Mouse (Mus musculus): ENCODE data around the gene Sacs. TPM values are rescaled to one million over a fixed set of nuclear protein-coding genes. Genes with fewer than 3 reads are reported as not detected.

Sacs gene
- polyA plus RNA-seq, 1 experiment = 13.3 TPM

- Histone ChIP-seq H3K9ac (ENCODE audit: low read depth, poor library complexity, severe bottlenecking) (no peak overlapping the region), H3K27ac (ENCODE audit: insufficient read depth, low read length) (no peak overlapping the region), H3K27me3 (ENCODE audit: control insufficient read depth, insufficient read depth, low read length, poor library complexity, severe bottlenecking) (no peaks in the 10 kb centered on the region), H3K4me1 (ENCODE audit: control insufficient read depth, insufficient read depth, low read length) (no peaks in the 10 kb centered on the region), H3K9me3 (replicated peaks; ENCODE audit: control insufficient read depth, insufficient read depth, low read length, poor library complexity, severe bottlenecking) (no peaks in the 10 kb centered on the region), H3K36me3 (ENCODE audit: control insufficient read depth, insufficient read depth, low read length, poor library complexity, severe bottlenecking) (no peaks in the 10 kb centered on the region), H3K4me3 (ENCODE audit: low read depth, low read length) (no peak overlapping the region)
- no peak for TF ChIP-seq CTCF (IDR thresholded peaks at IDR 0.05; ENCODE audit: low read depth, low read length)
Observed at GRCm38 (mm10) chr14:61224387-61225077, 86.3 kb downstream of the Sacs start.

GRCm38 (mm10) chr14:61226151-61226550 is 87.9 kb downstream of the Sacs start:
- H3K36me3 ChIP-seq (ENCODE audit: control insufficient read depth, insufficient read depth, low read length, poor library complexity, severe bottlenecking) = no peaks in the 10 kb centered on the region
- H3K4me1 ChIP-seq (ENCODE audit: control insufficient read depth, insufficient read depth, low read length) = no peaks in the 10 kb centered on the region
- H3K4me3 ChIP-seq (ENCODE audit: low read depth, low read length) = no peak overlapping the region
- TF ChIP-seq EP300 (IDR thresholded peaks at IDR 0.05; ENCODE audit: insufficient read depth, low read depth, low read length) (no peak), POLR2A (IDR thresholded peaks at IDR 0.05; ENCODE audit: insufficient read depth, low read length) (no peak), CTCF (IDR thresholded peaks at IDR 0.05; ENCODE audit: low read depth, low read length) (no peak)
- H3K9me3 ChIP-seq (replicated peaks; ENCODE audit: control insufficient read depth, insufficient read depth, low read length, poor library complexity, severe bottlenecking) = no peaks in the 10 kb centered on the region
- no peak overlapping the region for H3K27ac ChIP-seq (ENCODE audit: insufficient read depth, low read length)
- no peaks in the 10 kb centered on the region for H3K27me3 ChIP-seq (ENCODE audit: control insufficient read depth, insufficient read depth, low read length, poor library complexity, severe bottlenecking)
- no peak overlapping the region for H3K9ac ChIP-seq (ENCODE audit: low read depth, poor library complexity, severe bottlenecking)

GRCm38 (mm10) chr14:61229763-61230162 is 91.5 kb downstream of the Sacs start:
- Histone ChIP-seq H3K27me3 (ENCODE audit: control insufficient read depth, insufficient read depth, low read length, poor library complexity, severe bottlenecking) (no peaks in the 10 kb centered on the region), H3K9ac (ENCODE audit: low read depth, poor library complexity, severe bottlenecking) (no peak overlapping the region), H3K9me3 (replicated peaks; ENCODE audit: control insufficient read depth, insufficient read depth, low read length, poor library complexity, severe bottlenecking) (no peaks in the 10 kb centered on the region), H3K27ac (ENCODE audit: insufficient read depth, low read length) (no peak overlapping the region), H3K4me1 (ENCODE audit: control insufficient read depth, insufficient read depth, low read length) (no peaks in the 10 kb centered on the region), H3K36me3 (ENCODE audit: control insufficient read depth, insufficient read depth, low read length, poor library complexity, severe bottlenecking) (no peaks in the 10 kb centered on the region), H3K4me3 (ENCODE audit: low read depth, low read length) (no peak overlapping the region)
- TF ChIP-seq CTCF (IDR thresholded peaks at IDR 0.05; ENCODE audit: low read depth, low read length) (no peak), POLR2A (IDR thresholded peaks at IDR 0.05; ENCODE audit: insufficient read depth, low read length) (no peak), EP300 (IDR thresholded peaks at IDR 0.05; ENCODE audit: insufficient read depth, low read depth, low read length) (no peak)

- H3K4me1 ChIP-seq (ENCODE audit: control insufficient read depth, insufficient read depth, low read length) = no peaks in the 10 kb centered on the region
- TF ChIP-seq EP300 (IDR thresholded peaks at IDR 0.05; ENCODE audit: insufficient read depth, low read depth, low read length) (no peak), CTCF (IDR thresholded peaks at IDR 0.05; ENCODE audit: low read depth, low read length) (no peak)
- H3K27ac ChIP-seq (ENCODE audit: insufficient read depth, low read length) = no peak overlapping the region
- H3K9ac ChIP-seq (ENCODE audit: low read depth, poor library complexity, severe bottlenecking) = no peak overlapping the region
- no peaks in the 10 kb centered on the region for H3K9me3 ChIP-seq (replicated peaks; ENCODE audit: control insufficient read depth, insufficient read depth, low read length, poor library complexity, severe bottlenecking)
- no peaks in the 10 kb centered on the region for H3K27me3 ChIP-seq (ENCODE audit: control insufficient read depth, insufficient read depth, low read length, poor library complexity, severe bottlenecking)
- H3K36me3 ChIP-seq (ENCODE audit: control insufficient read depth, insufficient read depth, low read length, poor library complexity, severe bottlenecking) = no peaks in the 10 kb centered on the region
- no peak overlapping the region for H3K4me3 ChIP-seq (ENCODE audit: low read depth, low read length)
Observed at GRCm38 (mm10) chr14:61230179-61230578, 91.9 kb downstream of the Sacs start.

- no peak overlapping the region for H3K4me3 ChIP-seq (ENCODE audit: low read depth, low read length)
- no peaks in the 10 kb centered on the region for H3K27me3 ChIP-seq (ENCODE audit: control insufficient read depth, insufficient read depth, low read length, poor library complexity, severe bottlenecking)
- TF ChIP-seq POLR2A (IDR thresholded peaks at IDR 0.05; ENCODE audit: insufficient read depth, low read length) (no peak), EP300 (IDR thresholded peaks at IDR 0.05; ENCODE audit: insufficient read depth, low read depth, low read length) (no peak), CTCF (IDR thresholded peaks at IDR 0.05; ENCODE audit: low read depth, low read length) (no peak)
- no peaks in the 10 kb centered on the region for H3K36me3 ChIP-seq (ENCODE audit: control insufficient read depth, insufficient read depth, low read length, poor library complexity, severe bottlenecking)
- H3K9ac ChIP-seq (ENCODE audit: low read depth, poor library complexity, severe bottlenecking) = no peak overlapping the region
- no peaks in the 10 kb centered on the region for H3K4me1 ChIP-seq (ENCODE audit: control insufficient read depth, insufficient read depth, low read length)
- no peaks in the 10 kb centered on the region for H3K9me3 ChIP-seq (replicated peaks; ENCODE audit: control insufficient read depth, insufficient read depth, low read length, poor library complexity, severe bottlenecking)
- no peak overlapping the region for H3K27ac ChIP-seq (ENCODE audit: insufficient read depth, low read length)
Observed at GRCm38 (mm10) chr14:61232016-61232568, 93.8 kb downstream of the Sacs start.

- no peak overlapping the region for H3K27ac ChIP-seq (ENCODE audit: insufficient read depth, low read length)
- H3K9me3 ChIP-seq (replicated peaks; ENCODE audit: control insufficient read depth, insufficient read depth, low read length, poor library complexity, severe bottlenecking) = no peaks in the 10 kb centered on the region
- no peak overlapping the region for H3K9ac ChIP-seq (ENCODE audit: low read depth, poor library complexity, severe bottlenecking)
- H3K36me3 ChIP-seq (ENCODE audit: control insufficient read depth, insufficient read depth, low read length, poor library complexity, severe bottlenecking) = no peaks in the 10 kb centered on the region
- H3K27me3 ChIP-seq (ENCODE audit: control insufficient read depth, insufficient read depth, low read length, poor library complexity, severe bottlenecking) = no peaks in the 10 kb centered on the region
- peaks cover 2% of the 10 kb centered on the region for H3K4me1 ChIP-seq (ENCODE audit: control insufficient read depth, insufficient read depth, low read length)
- no peak for TF ChIP-seq POLR2A (IDR thresholded peaks at IDR 0.05; ENCODE audit: insufficient read depth, low read length)
- TF ChIP-seq CTCF (IDR thresholded peaks at IDR 0.05; ENCODE audit: low read depth, low read length) = no peak
- no peak for TF ChIP-seq EP300 (IDR thresholded peaks at IDR 0.05; ENCODE audit: insufficient read depth, low read depth, low read length)
- no peak overlapping the region for H3K4me3 ChIP-seq (ENCODE audit: low read depth, low read length)
Observed at GRCm38 (mm10) chr14:61235846-61236474, 97.7 kb downstream of the Sacs start.
